Mouse (Mus musculus): ENCODE results near the gene Ppp1r9b. TPM values are rescaled to one million over a fixed set of nuclear protein-coding genes. Genes with fewer than 3 reads are reported as not detected.
A peak's percentile ranks its signal among the peaks of the same experiment; 100 is the strongest.

Ppp1r9b gene
- polyA plus RNA-seq (2014; fragmentation: Nextera tagmentation; extraction: Ambion mirVana) = 12.4 and 16.2 TPM in 2 replicates

GRCm38 (mm10) chr11:94990749-94991577 is at the start of gene Ppp1r9b:
Ppp1r9b (plus strand) TSS chr11:94991035.
- H3K4me2 ChIP-seq (replicated peaks; ENCODE audit: low read depth, low read length) = peak within 1 kb of the TSS; percentile 99
- H3K9me3 ChIP-seq (ENCODE audit: control insufficient read depth, low read length) = no peaks in the 10 kb centered on the region
- H3K27me3 ChIP-seq (ENCODE audit: control insufficient read depth, insufficient read depth, low read length) = no peaks in the 10 kb centered on the region
- peak within 1 kb of the TSS; percentile 88 for H3K27ac ChIP-seq (ENCODE audit: low read depth, low read length)
- peak; percentile 95 for DNase-seq (ENCODE audit: low spot score)
- peak; percentile 78 for ATAC-seq (ENCODE audit: low FRiP score)
- peaks cover 29% of the 10 kb centered on the region for H3K4me1 ChIP-seq (replicated peaks; ENCODE audit: control insufficient read depth, insufficient read depth, low read length)
- H3K4me3 ChIP-seq (ENCODE audit: low read depth, low read length) = peak within 1 kb of the TSS; percentile 92
- H3K36me3 ChIP-seq (ENCODE audit: control insufficient read depth, insufficient read depth, low read length) = no peaks in the 10 kb centered on the region
- WGBS = under 1% methylated on average over 47 of the region's 69 CpGs
- peak within 1 kb of the TSS; percentile 93 for H3K9ac ChIP-seq (ENCODE audit: low read depth, low read length)

GRCm38 (mm10) chr11:94941121-94941520 is 49.7 kb upstream of the Ppp1r9b start:
- no peak overlapping the region for H3K9ac ChIP-seq (ENCODE audit: low read depth, low read length)
- H3K4me1 ChIP-seq (replicated peaks; ENCODE audit: control insufficient read depth, insufficient read depth, low read length) = no peaks in the 10 kb centered on the region
- no peaks in the 10 kb centered on the region for H3K9me3 ChIP-seq (ENCODE audit: control insufficient read depth, low read length)
- H3K27ac ChIP-seq (ENCODE audit: low read depth, low read length) = no peak overlapping the region
- no peak overlapping the region for H3K4me2 ChIP-seq (replicated peaks; ENCODE audit: low read depth, low read length)
- WGBS = 41% methylated on average over 9 of the region's 9 CpGs
- DNase-seq (ENCODE audit: low spot score) = no peak
- no peak for ATAC-seq (ENCODE audit: low FRiP score)
- H3K36me3 ChIP-seq (ENCODE audit: control insufficient read depth, insufficient read depth, low read length) = no peaks in the 10 kb centered on the region
- H3K27me3 ChIP-seq (ENCODE audit: control insufficient read depth, insufficient read depth, low read length) = peaks cover 18% of the 10 kb centered on the region
- H3K4me3 ChIP-seq (ENCODE audit: low read depth, low read length) = no peak overlapping the region

GRCm38 (mm10) chr11:94941776-94942175 is 49.1 kb upstream of the Ppp1r9b start:
- no peak for DNase-seq (ENCODE audit: low spot score)
- peaks cover 13% of the 10 kb centered on the region for H3K27me3 ChIP-seq (ENCODE audit: control insufficient read depth, insufficient read depth, low read length)
- no peaks in the 10 kb centered on the region for H3K36me3 ChIP-seq (ENCODE audit: control insufficient read depth, insufficient read depth, low read length)
- H3K27ac ChIP-seq (ENCODE audit: low read depth, low read length) = no peak overlapping the region
- H3K4me3 ChIP-seq (ENCODE audit: low read depth, low read length) = no peak overlapping the region
- no peak overlapping the region for H3K9ac ChIP-seq (ENCODE audit: low read depth, low read length)
- no peaks in the 10 kb centered on the region for H3K9me3 ChIP-seq (ENCODE audit: control insufficient read depth, low read length)
- H3K4me1 ChIP-seq (replicated peaks; ENCODE audit: control insufficient read depth, insufficient read depth, low read length) = no peaks in the 10 kb centered on the region
- 79% methylated on average over 8 of the region's 8 CpGs for WGBS
- ATAC-seq (ENCODE audit: low FRiP score) = no peak
- H3K4me2 ChIP-seq (replicated peaks; ENCODE audit: low read depth, low read length) = no peak overlapping the region

GRCm38 (mm10) chr11:94942282-94943023 is 48.4 kb upstream of the Ppp1r9b start:
- Histone ChIP-seq H3K27ac (ENCODE audit: low read depth, low read length) (no peak overlapping the region), H3K9me3 (ENCODE audit: control insufficient read depth, low read length) (no peaks in the 10 kb centered on the region), H3K27me3 (ENCODE audit: control insufficient read depth, insufficient read depth, low read length) (peaks cover 10% of the 10 kb centered on the region), H3K36me3 (ENCODE audit: control insufficient read depth, insufficient read depth, low read length) (no peaks in the 10 kb centered on the region), H3K9ac (ENCODE audit: low read depth, low read length) (no peak overlapping the region), H3K4me2 (replicated peaks; ENCODE audit: low read depth, low read length) (no peak overlapping the region), H3K4me1 (replicated peaks; ENCODE audit: control insufficient read depth, insufficient read depth, low read length) (no peaks in the 10 kb centered on the region), H3K4me3 (ENCODE audit: low read depth, low read length) (no peak overlapping the region)
- ATAC-seq (ENCODE audit: low FRiP score) (no peak), DNase-seq (ENCODE audit: low spot score) (peak; percentile 58)
- WGBS = 49% methylated on average over 13 of the region's 13 CpGs

GRCm38 (mm10) chr11:94943054-94943453 is 47.8 kb upstream of the Ppp1r9b start:
- H3K36me3 ChIP-seq (ENCODE audit: control insufficient read depth, insufficient read depth, low read length) = no peaks in the 10 kb centered on the region
- no peak overlapping the region for H3K4me2 ChIP-seq (replicated peaks; ENCODE audit: low read depth, low read length)
- no peak for ATAC-seq (ENCODE audit: low FRiP score)
- no peaks in the 10 kb centered on the region for H3K9me3 ChIP-seq (ENCODE audit: control insufficient read depth, low read length)
- DNase-seq (ENCODE audit: low spot score) = no peak
- H3K4me3 ChIP-seq (ENCODE audit: low read depth, low read length) = no peak overlapping the region
- no peaks in the 10 kb centered on the region for H3K4me1 ChIP-seq (replicated peaks; ENCODE audit: control insufficient read depth, insufficient read depth, low read length)
- no peak overlapping the region for H3K27ac ChIP-seq (ENCODE audit: low read depth, low read length)
- H3K9ac ChIP-seq (ENCODE audit: low read depth, low read length) = no peak overlapping the region
- WGBS = 78% methylated on average over 15 of the region's 15 CpGs
- peaks cover 6% of the 10 kb centered on the region for H3K27me3 ChIP-seq (ENCODE audit: control insufficient read depth, insufficient read depth, low read length)

GRCm38 (mm10) chr11:94944295-94944694 is 46.5 kb upstream of the Ppp1r9b start:
- H3K9me3 ChIP-seq (ENCODE audit: control insufficient read depth, low read length) = no peaks in the 10 kb centered on the region
- H3K4me2 ChIP-seq (replicated peaks; ENCODE audit: low read depth, low read length) = no peak overlapping the region
- ATAC-seq (ENCODE audit: low FRiP score) (no peak), DNase-seq (ENCODE audit: low spot score) (no peak)
- no peak overlapping the region for H3K9ac ChIP-seq (ENCODE audit: low read depth, low read length)
- no peaks in the 10 kb centered on the region for H3K36me3 ChIP-seq (ENCODE audit: control insufficient read depth, insufficient read depth, low read length)
- no peak overlapping the region for H3K27ac ChIP-seq (ENCODE audit: low read depth, low read length)
- no peaks in the 10 kb centered on the region for H3K4me1 ChIP-seq (replicated peaks; ENCODE audit: control insufficient read depth, insufficient read depth, low read length)
- no peak overlapping the region for H3K4me3 ChIP-seq (ENCODE audit: low read depth, low read length)
- WGBS = 13% methylated on average over 8 of the region's 8 CpGs
- H3K27me3 ChIP-seq (ENCODE audit: control insufficient read depth, insufficient read depth, low read length) = no peaks in the 10 kb centered on the region

- WGBS = 90% methylated on average over 12 of the region's 12 CpGs
- Histone ChIP-seq H3K4me3 (ENCODE audit: low read depth, low read length) (no peak overlapping the region), H3K9me3 (ENCODE audit: control insufficient read depth, low read length) (no peaks in the 10 kb centered on the region), H3K4me2 (replicated peaks; ENCODE audit: low read depth, low read length) (no peak overlapping the region), H3K27ac (ENCODE audit: low read depth, low read length) (no peak overlapping the region), H3K9ac (ENCODE audit: low read depth, low read length) (no peak overlapping the region), H3K27me3 (ENCODE audit: control insufficient read depth, insufficient read depth, low read length) (no peaks in the 10 kb centered on the region), H3K4me1 (replicated peaks; ENCODE audit: control insufficient read depth, insufficient read depth, low read length) (no peaks in the 10 kb centered on the region), H3K36me3 (ENCODE audit: control insufficient read depth, insufficient read depth, low read length) (no peaks in the 10 kb centered on the region)
- ATAC-seq (ENCODE audit: low FRiP score) = no peak
- DNase-seq (ENCODE audit: low spot score) = no peak
Observed at GRCm38 (mm10) chr11:94945236-94945635, 45.6 kb upstream of the Ppp1r9b start.

GRCm38 (mm10) chr11:94952169-94952568 is 38.7 kb upstream of the Ppp1r9b start:
- peak; percentile 48 for DNase-seq (ENCODE audit: low spot score)

More at GRCm38 (mm10) chr11:94952169-94952568, 38.7 kb upstream of the Ppp1r9b start:
- 0 out of 2 replicates have a peak overlapping the region, but pooled peaks have one; percentile 3 for H3K27ac ChIP-seq (ENCODE audit: low read depth, low read length)
- 0 out of 2 replicates have a peak, but pooled peaks have one; percentile 40 for ATAC-seq (ENCODE audit: low FRiP score)
- H3K4me3 ChIP-seq (ENCODE audit: low read depth, low read length) = no peak overlapping the region
- no peak overlapping the region for H3K9ac ChIP-seq (ENCODE audit: low read depth, low read length)
- no peaks in the 10 kb centered on the region for H3K27me3 ChIP-seq (ENCODE audit: control insufficient read depth, insufficient read depth, low read length)
- H3K36me3 ChIP-seq (ENCODE audit: control insufficient read depth, insufficient read depth, low read length) = no peaks in the 10 kb centered on the region
- no peaks in the 10 kb centered on the region for H3K9me3 ChIP-seq (ENCODE audit: control insufficient read depth, low read length)
- WGBS = 11% methylated on average over 6 of the region's 6 CpGs
- H3K4me1 ChIP-seq (replicated peaks; ENCODE audit: control insufficient read depth, insufficient read depth, low read length) = peaks cover 4% of the 10 kb centered on the region; the same call in 1 of the 2 replicates
- H3K4me2 ChIP-seq (replicated peaks; ENCODE audit: low read depth, low read length) = no peak overlapping the region

Measured in hindbrain, embryonic 11.5 days (tissue).